23 mouse cellular contexts compared by ENCODE assay signal in genomic region chr15:99940970-99941630, GRCm38 (mm10). TPM values are rescaled to one million over a fixed set of nuclear protein-coding genes. Genes with fewer than 3 reads are reported as not detected.
A peak's percentile ranks its signal among the peaks of the same experiment; 100 is the strongest.
DNase-seq lines count a peak whose midpoint lies in the region; TF ChIP-seq lines count a peak whose summit lies in the region.
"Had no signal": no experiment of that assay in that cellular context is flagged by ENCODE, and none has a peak within 500 bp of the region (broad histone marks: within the 10 kb centered on the region; RNA-seq: fewer than 3 reads in every experiment).

No protein-coding gene starts in this region.

- TF ChIP-seq POLR2A in brain, embryonic 14.5 days (IDR thresholded peaks at IDR 0.05; ENCODE audit: borderline replicate concordance, extremely low read depth, insufficient read depth, insufficient read length, poor library complexity, severe bottlenecking), result no peak

- no peak for TF ChIP-seq CTCF in brain, embryonic 14.5 days (IDR thresholded peaks at IDR 0.05; ENCODE audit: borderline replicate concordance, extremely low read depth, insufficient read depth, insufficient read length)

- DNase-seq in adrenal gland, postnatal 14 days, result peak; percentile 31
- DNase-seq in adrenal gland, postnatal 25 days, result no peak
- peak; percentile 1 for DNase-seq in left cerebral cortex, adult 11 months (ENCODE audit: low spot score)
- no peak for DNase-seq in left cerebral cortex, adult 18-20 months (ENCODE audit: low spot score in 2 of 2)
- peak; percentile 16 for DNase-seq in ES-CJ7 (ENCODE audit: low read depth, low spot score)
- DNase-seq in brain, embryonic 14.5 days (ENCODE audit: low read depth), result peak; percentile 18
- DNase-seq in urinary bladder, postnatal 36 days (ENCODE audit: low spot score in 2 of 2), result no peak
- no peak for DNase-seq in kidney, adult 11 months
- DNase-seq: gastrocnemius, adult 2 months; heart, postnatal 36 days; kidney, adult 8-10 months; kidney, postnatal 25 days; layer of hippocampus, postnatal 36 days; right cerebral cortex, postnatal 14 days; thymus, adult 2 months; thymus, postnatal 4 days had no signal

RNA-seq across cellular contexts. Expression of gene Fam186a, which starts 25.8 kb away (rescaled TPM):
- 0.04 and 0.07 TPM in 2 replicates for total RNA-seq in adrenal gland, postnatal 14 days (2021)
- total RNA-seq in adrenal gland, postnatal 25 days (2021), result 0.10 and 0.12 TPM in 2 replicates
- under 1 TPM in 1 of 2 experiments, not detected in 1; 0.05 TPM for total RNA-seq in left cerebral cortex, adult 18-20 months (2021)
- 0.01 and 0.03 TPM in 2 replicates for polyA plus RNA-seq in brain, embryonic 14.5 days (2012; rRNA removed)
- polyA plus RNA-seq: G1E; heart, embryonic 15.5 days; hindbrain, embryonic 13.5 days; liver, embryonic 14.5 days; midbrain, embryonic 15.5 days; neural tube, embryonic 15.5 days; stomach, postnatal 0 days had no signal

RNA-seq across cellular contexts. Expression of gene Larp4, which starts 28.8 kb away (rescaled TPM):
- 87.7 and 94.9 TPM in 2 replicates for total RNA-seq in adrenal gland, postnatal 14 days (2021)
- total RNA-seq in adrenal gland, postnatal 25 days (2021), result 70.2 and 73.5 TPM in 2 replicates
- total RNA-seq in left cerebral cortex, adult 18-20 months (2021), result 10 to 100 TPM; 46.5 to 50.4 TPM
- polyA plus RNA-seq in brain, embryonic 14.5 days (2012; rRNA removed), result 31.1 and 31.5 TPM in 2 replicates

Comparison
In these comparisons a context has a peak if more than half of its experiments do, and no peak if none do; other contexts are left out.
1. DNase-seq: peak in adrenal gland, postnatal 14 days (single experiment), left cerebral cortex, adult 11 months (single experiment), ES-CJ7 (single experiment) and brain, embryonic 14.5 days (single experiment); none in adrenal gland, postnatal 25 days (single experiment), left cerebral cortex, adult 18-20 months (0 of 2), urinary bladder, postnatal 36 days (0 of 2) and kidney, adult 11 months (single experiment).